Mouse (Mus musculus): ENCODE measurements around the gene Pde7b. TPM values are rescaled to one million over a fixed set of nuclear protein-coding genes. Genes with fewer than 3 reads are reported as not detected.

The Pde7b gene
- polyA plus RNA-seq, 1 experiment from 2014 or later, result 1.3 TPM

GRCm38 (mm10) chr10:20669467-20669866, 55.4 kb downstream of the Pde7b start:
- Histone ChIP-seq H3K9me3 (ENCODE audit: control insufficient read depth, low read length) (no peaks in the 10 kb centered on the region), H3K27me3 (replicated peaks; ENCODE audit: control insufficient read depth, insufficient read depth, low read length) (no peaks in the 10 kb centered on the region), H3K4me1 (replicated peaks; ENCODE audit: control insufficient read depth, insufficient read depth, low read length) (no peaks in the 10 kb centered on the region), H3K27ac (ENCODE audit: low read depth, low read length) (no peak overlapping the region), H3K4me2 (no peak overlapping the region), H3K4me3 (ENCODE audit: low read depth, low read length) (no peak overlapping the region), H3K36me3 (ENCODE audit: control insufficient read depth, insufficient read depth, low read length) (no peaks in the 10 kb centered on the region), H3K9ac (ENCODE audit: low read depth, low read length) (no peak overlapping the region)
- DNase-seq (ENCODE audit: low spot score) (no peak), ATAC-seq (replicated peaks; ENCODE audit: low FRiP score) (no peak)
- WGBS, result 87% methylated on average over 10 of the region's 10 CpGs

GRCm38 (mm10) chr10:20668577-20668976, 56.3 kb downstream of the Pde7b start:
- DNase-seq (ENCODE audit: low spot score) (no peak), ATAC-seq (replicated peaks; ENCODE audit: low FRiP score) (no peak)
- no peak overlapping the region for H3K4me2 ChIP-seq
- H3K4me3 ChIP-seq (ENCODE audit: low read depth, low read length), result no peak overlapping the region
- no peaks in the 10 kb centered on the region for H3K9me3 ChIP-seq (ENCODE audit: control insufficient read depth, low read length)
- H3K36me3 ChIP-seq (ENCODE audit: control insufficient read depth, insufficient read depth, low read length), result no peaks in the 10 kb centered on the region
- no peaks in the 10 kb centered on the region for H3K4me1 ChIP-seq (replicated peaks; ENCODE audit: control insufficient read depth, insufficient read depth, low read length)
- no peak overlapping the region for H3K27ac ChIP-seq (ENCODE audit: low read depth, low read length)
- no peaks in the 10 kb centered on the region for H3K27me3 ChIP-seq (replicated peaks; ENCODE audit: control insufficient read depth, insufficient read depth, low read length)
- 70% methylated on average over 4 of the region's 4 CpGs for WGBS
- H3K9ac ChIP-seq (ENCODE audit: low read depth, low read length), result no peak overlapping the region

- 41% methylated on average over 2 of the region's 2 CpGs for WGBS
- H3K9ac ChIP-seq (ENCODE audit: low read depth, low read length), result no peak overlapping the region
- no peaks in the 10 kb centered on the region for H3K27me3 ChIP-seq (replicated peaks; ENCODE audit: control insufficient read depth, insufficient read depth, low read length)
- DNase-seq (ENCODE audit: low spot score) (no peak), ATAC-seq (replicated peaks; ENCODE audit: low FRiP score) (no peak)
- H3K27ac ChIP-seq (ENCODE audit: low read depth, low read length), result no peak overlapping the region
- no peaks in the 10 kb centered on the region for H3K36me3 ChIP-seq (ENCODE audit: control insufficient read depth, insufficient read depth, low read length)
- no peak overlapping the region for H3K4me3 ChIP-seq (ENCODE audit: low read depth, low read length)
- H3K9me3 ChIP-seq (ENCODE audit: control insufficient read depth, low read length), result no peaks in the 10 kb centered on the region
- no peak overlapping the region for H3K4me2 ChIP-seq
- no peaks in the 10 kb centered on the region for H3K4me1 ChIP-seq (replicated peaks; ENCODE audit: control insufficient read depth, insufficient read depth, low read length)
These were observed 58.2 kb downstream of the Pde7b start for GRCm38 (mm10) chr10:20666655-20667054.

GRCm38 (mm10) chr10:20662951-20663350, 61.9 kb downstream of the Pde7b start:
- ATAC-seq (replicated peaks; ENCODE audit: low FRiP score) (no peak), DNase-seq (ENCODE audit: low spot score) (no peak)
- Histone ChIP-seq H3K9ac (ENCODE audit: low read depth, low read length) (no peak overlapping the region), H3K27ac (ENCODE audit: low read depth, low read length) (no peak overlapping the region), H3K4me3 (ENCODE audit: low read depth, low read length) (no peak overlapping the region), H3K4me1 (replicated peaks; ENCODE audit: control insufficient read depth, insufficient read depth, low read length) (no peaks in the 10 kb centered on the region), H3K4me2 (no peak overlapping the region), H3K36me3 (ENCODE audit: control insufficient read depth, insufficient read depth, low read length) (no peaks in the 10 kb centered on the region), H3K9me3 (ENCODE audit: control insufficient read depth, low read length) (no peaks in the 10 kb centered on the region), H3K27me3 (replicated peaks; ENCODE audit: control insufficient read depth, insufficient read depth, low read length) (no peaks in the 10 kb centered on the region)
- WGBS, result 71% methylated on average over 7 of the region's 7 CpGs

- no peaks in the 10 kb centered on the region for H3K9me3 ChIP-seq (ENCODE audit: control insufficient read depth, low read length)
- no peak overlapping the region for H3K9ac ChIP-seq (ENCODE audit: low read depth, low read length)
- H3K4me1 ChIP-seq (replicated peaks; ENCODE audit: control insufficient read depth, insufficient read depth, low read length), result no peaks in the 10 kb centered on the region
- DNase-seq (ENCODE audit: low spot score) (no peak), ATAC-seq (replicated peaks; ENCODE audit: low FRiP score) (no peak)
- H3K4me2 ChIP-seq, result no peak overlapping the region
- no peaks in the 10 kb centered on the region for H3K36me3 ChIP-seq (ENCODE audit: control insufficient read depth, insufficient read depth, low read length)
- 71% methylated on average over 5 of the region's 5 CpGs for WGBS
- no peak overlapping the region for H3K27ac ChIP-seq (ENCODE audit: low read depth, low read length)
- H3K4me3 ChIP-seq (ENCODE audit: low read depth, low read length), result no peak overlapping the region
- no peaks in the 10 kb centered on the region for H3K27me3 ChIP-seq (replicated peaks; ENCODE audit: control insufficient read depth, insufficient read depth, low read length)
These were observed 63.2 kb downstream of the Pde7b start for GRCm38 (mm10) chr10:20661684-20662083.

GRCm38 (mm10) chr10:20659718-20660117, 65.2 kb downstream of the Pde7b start:
- H3K4me1 ChIP-seq (replicated peaks; ENCODE audit: control insufficient read depth, insufficient read depth, low read length), result no peaks in the 10 kb centered on the region
- ATAC-seq (replicated peaks; ENCODE audit: low FRiP score), result no peak
- DNase-seq (ENCODE audit: low spot score), result no peak
- 65% methylated on average over 4 of the region's 4 CpGs for WGBS
- H3K4me2 ChIP-seq, result no peak overlapping the region
- no peaks in the 10 kb centered on the region for H3K27me3 ChIP-seq (replicated peaks; ENCODE audit: control insufficient read depth, insufficient read depth, low read length)
- no peak overlapping the region for H3K4me3 ChIP-seq (ENCODE audit: low read depth, low read length)
- no peak overlapping the region for H3K27ac ChIP-seq (ENCODE audit: low read depth, low read length)
- no peaks in the 10 kb centered on the region for H3K36me3 ChIP-seq (ENCODE audit: control insufficient read depth, insufficient read depth, low read length)
- no peaks in the 10 kb centered on the region for H3K9me3 ChIP-seq (ENCODE audit: control insufficient read depth, low read length)
- H3K9ac ChIP-seq (ENCODE audit: low read depth, low read length), result no peak overlapping the region

GRCm38 (mm10) chr10:20659268-20659667, 65.6 kb downstream of the Pde7b start:
- no peak for DNase-seq (ENCODE audit: low spot score)
- no peaks in the 10 kb centered on the region for H3K36me3 ChIP-seq (ENCODE audit: control insufficient read depth, insufficient read depth, low read length)
- ATAC-seq (replicated peaks; ENCODE audit: low FRiP score), result no peak
- no peak overlapping the region for H3K27ac ChIP-seq (ENCODE audit: low read depth, low read length)
- no peaks in the 10 kb centered on the region for H3K9me3 ChIP-seq (ENCODE audit: control insufficient read depth, low read length)
- no peak overlapping the region for H3K4me2 ChIP-seq
- H3K27me3 ChIP-seq (replicated peaks; ENCODE audit: control insufficient read depth, insufficient read depth, low read length), result no peaks in the 10 kb centered on the region
- H3K4me1 ChIP-seq (replicated peaks; ENCODE audit: control insufficient read depth, insufficient read depth, low read length), result no peaks in the 10 kb centered on the region
- 84% methylated on average over 7 of the region's 7 CpGs for WGBS
- H3K9ac ChIP-seq (ENCODE audit: low read depth, low read length), result no peak overlapping the region
- no peak overlapping the region for H3K4me3 ChIP-seq (ENCODE audit: low read depth, low read length)

GRCm38 (mm10) chr10:20658716-20659115, 66.2 kb downstream of the Pde7b start:
- 92% methylated on average over 7 of the region's 7 CpGs for WGBS
- Histone ChIP-seq H3K4me1 (replicated peaks; ENCODE audit: control insufficient read depth, insufficient read depth, low read length) (no peaks in the 10 kb centered on the region), H3K9ac (ENCODE audit: low read depth, low read length) (no peak overlapping the region), H3K36me3 (ENCODE audit: control insufficient read depth, insufficient read depth, low read length) (no peaks in the 10 kb centered on the region), H3K9me3 (ENCODE audit: control insufficient read depth, low read length) (no peaks in the 10 kb centered on the region), H3K4me3 (ENCODE audit: low read depth, low read length) (no peak overlapping the region), H3K27me3 (replicated peaks; ENCODE audit: control insufficient read depth, insufficient read depth, low read length) (no peaks in the 10 kb centered on the region), H3K27ac (ENCODE audit: low read depth, low read length) (no peak overlapping the region), H3K4me2 (no peak overlapping the region)
- ATAC-seq (replicated peaks; ENCODE audit: low FRiP score) (no peak), DNase-seq (ENCODE audit: low spot score) (no peak)

- no peak overlapping the region for H3K4me3 ChIP-seq (ENCODE audit: low read depth, low read length)
- H3K9ac ChIP-seq (ENCODE audit: low read depth, low read length), result no peak overlapping the region
- WGBS, result 70% methylated on average over 12 of the region's 12 CpGs
- H3K36me3 ChIP-seq (ENCODE audit: control insufficient read depth, insufficient read depth, low read length), result no peaks in the 10 kb centered on the region
- H3K27me3 ChIP-seq (replicated peaks; ENCODE audit: control insufficient read depth, insufficient read depth, low read length), result no peaks in the 10 kb centered on the region
- H3K9me3 ChIP-seq (ENCODE audit: control insufficient read depth, low read length), result no peaks in the 10 kb centered on the region
- H3K27ac ChIP-seq (ENCODE audit: low read depth, low read length), result no peak overlapping the region
- ATAC-seq (replicated peaks; ENCODE audit: low FRiP score) (no peak), DNase-seq (ENCODE audit: low spot score) (no peak)
- no peaks in the 10 kb centered on the region for H3K4me1 ChIP-seq (replicated peaks; ENCODE audit: control insufficient read depth, insufficient read depth, low read length)
- H3K4me2 ChIP-seq, result no peak overlapping the region
These were observed 67.4 kb downstream of the Pde7b start for GRCm38 (mm10) chr10:20657316-20658081.

Measured in liver, embryonic 11.5 days (tissue).